ENCODE assay signal across 1 mouse cellular context in genomic region chr10:89489459-89489858, GRCm38 (mm10).
TF ChIP-seq lines count a peak whose summit lies in the region.

No protein-coding gene starts in this region.

TF ChIP-seq in CH12.LX, 34 proteins besides CTCF, POLR2A, EP300 and RAD21 (continued from another document):
- no peak for TF ChIP-seq CHD2 (IDR thresholded peaks at IDR 0.05; ENCODE audit: low read length)
